Mouse (Mus musculus): ENCODE data around the gene Rnf187. TPM values are rescaled to one million over a fixed set of nuclear protein-coding genes. Genes with fewer than 3 reads are reported as not detected.

Gene Rnf187
- polyA plus RNA-seq, 1 experiment from 2014 or later = 207 TPM

DNA sequence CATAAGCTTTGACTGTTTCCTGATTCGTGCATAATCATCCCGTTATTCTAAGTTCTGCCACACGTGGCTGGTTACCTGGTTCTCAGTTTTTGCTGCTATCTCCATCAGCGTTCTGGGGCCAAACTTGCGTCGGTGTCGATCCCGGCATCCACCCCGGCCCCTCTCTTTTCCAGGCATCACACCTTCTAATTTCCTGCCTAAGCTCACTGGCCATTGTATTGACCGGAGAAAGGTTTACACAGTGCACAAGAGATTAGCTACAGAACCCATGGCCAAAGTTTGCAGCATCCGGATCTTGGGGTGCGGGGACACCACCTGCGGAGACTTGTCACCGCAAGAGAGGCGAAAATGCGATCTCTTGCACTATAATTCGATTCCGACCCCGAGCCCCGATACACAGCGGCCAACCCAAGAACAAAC, 38.9 kb upstream of the Rnf187 start:
- 0% methylated on average over 21 of the region's 21 CpGs for WGBS
- Histone ChIP-seq H3K9ac (peak overlapping the region; percentile 84), H3K4me3 (replicated peaks) (peak overlapping the region; percentile 93), H3K9me3 (no peaks in the 10 kb centered on the region), H3K27me3 (replicated peaks) (no peaks in the 10 kb centered on the region), H3K27ac (peak overlapping the region; percentile 54), H3K36me3 (peaks cover 8% of the 10 kb centered on the region), H3K4me1 (replicated peaks) (peaks cover 30% of the 10 kb centered on the region), H3K4me2 (replicated peaks) (peak overlapping the region; percentile 96)
- ATAC-seq = peak; percentile 29

DNA sequence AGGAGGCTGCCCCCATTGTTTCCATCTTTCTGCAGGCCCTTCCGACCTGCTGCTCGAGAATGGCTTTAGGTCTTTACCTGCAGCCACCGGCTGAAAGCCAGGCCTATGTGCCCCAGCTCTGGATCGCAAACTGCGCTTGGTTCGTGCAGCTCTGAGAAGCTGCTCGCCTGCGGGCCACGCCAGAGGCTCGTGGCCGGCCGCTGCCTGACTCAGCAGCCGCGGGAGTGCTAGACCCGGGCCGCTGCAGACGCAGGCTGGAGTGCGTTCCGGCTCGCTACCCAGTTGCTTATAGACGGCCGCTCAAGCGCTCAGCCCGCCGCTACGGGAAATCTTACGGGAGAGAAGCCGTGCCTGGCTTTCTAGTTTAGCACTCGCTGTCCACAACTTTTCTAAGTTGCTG, 38.4 kb upstream of the Rnf187 start:
- peak overlapping the region; percentile 54 for H3K27ac ChIP-seq
- peak overlapping the region; percentile 96 for H3K4me2 ChIP-seq (replicated peaks)
- H3K9ac ChIP-seq = peak overlapping the region; percentile 84
- peaks cover 3% of the 10 kb centered on the region; the same call in 1 of the 2 replicates for H3K36me3 ChIP-seq
- ATAC-seq = peak; percentile 44
- H3K27me3 ChIP-seq (replicated peaks) = no peaks in the 10 kb centered on the region
- peak overlapping the region; percentile 93 for H3K4me3 ChIP-seq (replicated peaks)
- WGBS = under 1% methylated on average over 29 of the region's 29 CpGs
- H3K4me1 ChIP-seq (replicated peaks) = peaks cover 28% of the 10 kb centered on the region
- no peaks in the 10 kb centered on the region for H3K9me3 ChIP-seq

DNA sequence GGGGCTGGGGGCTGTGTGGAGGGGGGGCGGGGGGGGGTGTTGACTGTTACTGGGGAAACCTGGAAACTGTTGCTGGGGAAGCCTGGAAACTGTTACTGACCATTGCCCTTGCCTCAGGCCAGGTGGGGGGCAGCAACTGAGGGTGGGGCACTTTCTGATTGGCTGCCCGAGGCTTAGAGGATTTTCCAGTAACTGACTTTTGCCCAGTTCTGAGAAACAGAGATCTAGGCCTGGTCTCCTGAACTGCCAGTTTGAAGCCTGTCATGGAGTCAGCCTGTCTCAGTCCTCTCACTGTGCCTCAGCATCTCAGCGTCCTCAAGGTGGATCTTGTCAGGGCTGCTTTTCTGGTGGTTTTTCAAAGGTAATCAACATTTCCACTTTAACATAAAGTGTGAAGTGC, 35.7 kb upstream of the Rnf187 start:
- Histone ChIP-seq H3K4me1 (replicated peaks) (peaks cover 17% of the 10 kb centered on the region), H3K9me3 (no peaks in the 10 kb centered on the region), H3K4me3 (replicated peaks) (no peak overlapping the region), H3K27me3 (replicated peaks) (no peaks in the 10 kb centered on the region), H3K4me2 (replicated peaks) (no peak overlapping the region), H3K27ac (no peak overlapping the region), H3K36me3 (no peaks in the 10 kb centered on the region; the same call in 1 of the 2 replicates), H3K9ac (no peak overlapping the region)
- WGBS = 94% methylated on average over 3 of the region's 3 CpGs
- ATAC-seq = no peak

DNA sequence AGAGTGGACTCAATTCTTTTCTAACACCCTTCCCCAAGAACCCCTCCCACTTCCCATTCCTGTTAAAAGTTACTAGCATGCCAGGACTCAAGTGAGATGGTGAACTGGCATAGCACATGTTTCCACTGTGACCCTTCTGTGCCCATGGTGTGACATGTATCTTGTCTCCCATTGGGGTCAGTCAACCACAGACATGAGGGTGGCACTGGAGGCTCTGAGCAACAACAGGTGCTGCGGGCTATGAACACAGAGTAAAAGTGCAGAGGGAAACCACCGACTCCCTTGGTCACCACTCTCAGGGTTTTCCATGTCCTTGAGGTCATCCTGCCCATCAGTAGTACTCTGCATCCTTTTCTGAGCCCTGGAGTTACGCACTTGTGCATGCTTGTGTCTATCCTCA, 33.1 kb upstream of the Rnf187 start:
- WGBS = 91% methylated on average over 3 of the region's 3 CpGs

DNA sequence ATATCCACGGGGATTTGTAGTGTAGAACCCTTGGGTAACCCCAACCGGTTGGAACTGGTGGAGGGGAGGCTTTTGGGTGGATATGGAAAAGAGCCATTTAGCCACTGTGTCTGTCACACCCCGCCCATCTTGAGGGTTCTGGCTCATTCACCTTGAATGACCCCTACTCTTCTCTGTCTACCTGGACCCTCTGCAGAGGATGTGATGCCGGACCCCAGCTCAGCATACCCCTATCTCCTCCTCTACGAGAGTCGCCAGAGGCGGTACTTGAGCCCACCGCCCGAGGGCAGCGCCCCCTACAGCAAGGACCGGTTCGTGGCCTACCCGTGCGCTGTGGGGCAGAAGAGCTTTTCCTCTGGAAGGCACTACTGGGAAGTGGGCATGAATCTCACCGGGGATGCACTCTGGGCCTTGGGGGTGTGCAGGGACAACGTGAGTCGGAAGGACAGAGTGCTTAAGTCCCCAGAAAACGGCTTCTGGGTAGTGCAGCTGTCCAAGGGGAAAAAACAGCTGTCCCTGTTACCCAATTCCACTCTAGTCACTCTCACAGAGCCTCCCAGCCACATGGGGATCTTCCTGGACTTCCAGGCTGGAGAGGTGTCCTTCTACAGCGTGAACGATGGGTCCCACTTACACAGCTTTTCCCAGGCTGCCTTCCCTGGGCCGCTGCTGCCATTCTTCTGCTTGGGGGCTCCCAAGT, 32.3 kb upstream of the Rnf187 start:
- no peak overlapping the region for H3K9ac ChIP-seq
- no peak overlapping the region for H3K4me2 ChIP-seq (replicated peaks)
- no peak overlapping the region for H3K27ac ChIP-seq
- H3K27me3 ChIP-seq (replicated peaks) = no peaks in the 10 kb centered on the region
- no peaks in the 10 kb centered on the region for H3K9me3 ChIP-seq
- peaks cover 12% of the 10 kb centered on the region; the same call in 1 of the 2 replicates for H3K4me1 ChIP-seq (replicated peaks)
- WGBS = 88% methylated on average over 21 of the region's 21 CpGs
- ATAC-seq = no peak
- no peak overlapping the region for H3K4me3 ChIP-seq (replicated peaks)
- no peaks in the 10 kb centered on the region; the same call in 1 of the 2 replicates for H3K36me3 ChIP-seq

More for the DNA sequence above, 33.1 kb upstream of the Rnf187 start:
- H3K27me3 ChIP-seq (replicated peaks) = no peaks in the 10 kb centered on the region
- no peak for ATAC-seq
- no peaks in the 10 kb centered on the region; the same call in 1 of the 2 replicates for H3K36me3 ChIP-seq
- H3K4me3 ChIP-seq (replicated peaks) = no peak overlapping the region
- H3K27ac ChIP-seq = no peak overlapping the region
- H3K4me2 ChIP-seq (replicated peaks) = no peak overlapping the region
- peaks cover 12% of the 10 kb centered on the region; the same call in 1 of the 2 replicates for H3K4me1 ChIP-seq (replicated peaks)
- H3K9me3 ChIP-seq = no peaks in the 10 kb centered on the region
- H3K9ac ChIP-seq = no peak overlapping the region

DNA sequence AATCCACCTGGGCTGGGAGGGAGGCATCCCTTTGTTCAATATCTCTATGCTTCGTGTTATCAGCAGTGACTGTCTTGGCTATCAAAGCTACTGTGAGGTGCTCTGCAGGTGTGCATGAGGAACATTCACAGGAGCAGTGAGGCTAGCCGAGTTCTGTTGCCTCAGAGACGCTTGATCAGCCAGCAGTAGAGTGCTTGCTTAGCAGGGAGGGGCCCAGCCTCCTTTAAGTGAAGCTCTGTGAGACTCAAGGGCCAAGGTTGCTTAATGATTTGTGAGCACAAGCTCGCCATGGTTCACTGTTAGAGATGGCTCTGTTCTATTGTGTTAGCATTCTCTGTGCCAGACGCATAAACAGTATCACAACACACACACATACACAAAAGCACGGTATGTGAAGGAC, 30.9 kb upstream of the Rnf187 start:
- no peak overlapping the region for H3K4me2 ChIP-seq (replicated peaks)
- no peaks in the 10 kb centered on the region; the same call in 1 of the 2 replicates for H3K36me3 ChIP-seq
- H3K9me3 ChIP-seq = no peaks in the 10 kb centered on the region
- WGBS = 53% methylated on average over 6 of the region's 6 CpGs
- H3K27me3 ChIP-seq (replicated peaks) = no peaks in the 10 kb centered on the region
- H3K4me1 ChIP-seq (replicated peaks) = peaks cover 17% of the 10 kb centered on the region
- H3K27ac ChIP-seq = peak overlapping the region; percentile 8; the same call in 1 of the 2 replicates
- ATAC-seq = peak; percentile 76
- H3K9ac ChIP-seq = no peak overlapping the region
- H3K4me3 ChIP-seq (replicated peaks) = no peak overlapping the region

DNA sequence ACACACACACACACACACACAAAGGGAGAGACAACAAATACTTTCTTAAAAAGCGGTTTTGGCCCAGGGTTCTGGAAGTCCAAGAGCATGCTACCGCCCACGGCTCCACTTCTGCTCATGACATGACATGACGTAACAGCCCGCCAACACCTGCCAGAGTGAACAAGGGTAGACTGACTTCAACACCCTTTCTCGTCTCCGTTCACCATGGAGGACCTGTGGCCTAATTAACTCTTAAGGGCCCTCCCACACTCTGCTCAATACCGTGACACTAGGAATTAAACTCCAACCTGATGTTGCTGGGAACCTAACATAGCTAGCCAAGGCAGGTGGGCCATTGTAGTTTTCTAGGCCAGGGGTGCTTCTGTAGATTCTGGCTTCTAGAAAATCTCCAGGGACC, 30.3 kb upstream of the Rnf187 start:
- ATAC-seq = peak; percentile 23; the same call in 1 of the 2 replicates
- no peak overlapping the region for H3K9ac ChIP-seq
- peaks cover 17% of the 10 kb centered on the region for H3K4me1 ChIP-seq (replicated peaks)
- no peak overlapping the region for H3K4me2 ChIP-seq (replicated peaks)
- H3K9me3 ChIP-seq = no peaks in the 10 kb centered on the region
- 77% methylated on average over 8 of the region's 8 CpGs for WGBS
- H3K4me3 ChIP-seq (replicated peaks) = no peak overlapping the region
- H3K27me3 ChIP-seq (replicated peaks) = no peaks in the 10 kb centered on the region
- H3K36me3 ChIP-seq = no peaks in the 10 kb centered on the region; the same call in 1 of the 2 replicates
- no peak overlapping the region for H3K27ac ChIP-seq

DNA sequence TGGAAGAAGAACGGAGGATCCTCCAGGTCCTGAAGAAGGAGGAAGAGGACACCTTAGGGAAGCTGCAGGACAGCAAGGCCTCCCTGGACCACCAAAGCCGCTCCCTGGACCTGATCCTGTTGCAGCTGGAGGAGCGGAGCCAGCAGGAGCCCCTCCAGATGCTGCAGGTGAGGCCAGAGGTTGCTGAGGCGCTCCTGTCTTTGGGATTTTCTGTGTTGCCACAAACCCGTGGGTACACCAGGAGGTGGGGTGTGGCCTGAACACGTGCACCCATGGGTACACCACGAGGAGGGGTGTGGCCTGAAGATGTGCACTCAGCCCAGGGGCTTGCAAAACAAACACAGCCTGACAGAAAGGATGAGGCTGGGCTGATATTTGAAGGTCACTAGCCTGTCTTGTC, 29.8 kb upstream of the Rnf187 start:
- 76% methylated on average over 7 of the region's 7 CpGs for WGBS
- no peaks in the 10 kb centered on the region for H3K27me3 ChIP-seq (replicated peaks)

DNA sequence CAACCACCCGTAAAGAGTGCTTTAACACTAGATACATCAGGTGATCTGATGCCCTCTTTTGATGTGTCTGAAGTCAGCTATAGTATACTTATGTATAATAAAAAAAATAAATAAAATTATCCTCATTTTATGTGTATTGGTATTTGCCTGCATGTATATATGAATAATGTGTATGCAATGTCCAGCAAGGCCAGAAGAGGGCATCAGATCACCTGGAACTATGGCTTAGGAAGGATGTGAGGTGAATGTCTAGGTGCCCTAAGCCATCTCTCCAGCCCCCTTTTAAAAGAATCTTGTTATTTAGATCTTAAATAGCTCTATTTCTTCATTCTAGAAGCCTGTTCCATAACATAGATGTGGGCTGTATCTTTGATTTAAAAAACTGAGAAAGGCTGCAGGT, 28.6 kb upstream of the Rnf187 start:
- no peak overlapping the region for H3K9ac ChIP-seq
- H3K4me2 ChIP-seq (replicated peaks) = no peak overlapping the region
- no peak overlapping the region for H3K27ac ChIP-seq
- no peak for ATAC-seq
- H3K4me1 ChIP-seq (replicated peaks) = peaks cover 17% of the 10 kb centered on the region
- 0 out of 2 replicates have a peak, but pooled peaks cover 3% of the 10 kb centered on the region for H3K27me3 ChIP-seq (replicated peaks)
- 97% methylated on average over 1 of the region's 1 CpGs for WGBS
- H3K9me3 ChIP-seq = no peaks in the 10 kb centered on the region
- H3K4me3 ChIP-seq (replicated peaks) = no peak overlapping the region
- no peaks in the 10 kb centered on the region; the same call in 1 of the 2 replicates for H3K36me3 ChIP-seq

More for the DNA sequence above, 29.8 kb upstream of the Rnf187 start:
- no peak for ATAC-seq
- no peak overlapping the region for H3K4me2 ChIP-seq (replicated peaks)
- H3K4me1 ChIP-seq (replicated peaks) = peaks cover 17% of the 10 kb centered on the region
- no peaks in the 10 kb centered on the region; the same call in 1 of the 2 replicates for H3K36me3 ChIP-seq
- H3K9ac ChIP-seq = no peak overlapping the region
- H3K9me3 ChIP-seq = no peaks in the 10 kb centered on the region
- H3K4me3 ChIP-seq (replicated peaks) = no peak overlapping the region
- no peak overlapping the region for H3K27ac ChIP-seq

DNA sequence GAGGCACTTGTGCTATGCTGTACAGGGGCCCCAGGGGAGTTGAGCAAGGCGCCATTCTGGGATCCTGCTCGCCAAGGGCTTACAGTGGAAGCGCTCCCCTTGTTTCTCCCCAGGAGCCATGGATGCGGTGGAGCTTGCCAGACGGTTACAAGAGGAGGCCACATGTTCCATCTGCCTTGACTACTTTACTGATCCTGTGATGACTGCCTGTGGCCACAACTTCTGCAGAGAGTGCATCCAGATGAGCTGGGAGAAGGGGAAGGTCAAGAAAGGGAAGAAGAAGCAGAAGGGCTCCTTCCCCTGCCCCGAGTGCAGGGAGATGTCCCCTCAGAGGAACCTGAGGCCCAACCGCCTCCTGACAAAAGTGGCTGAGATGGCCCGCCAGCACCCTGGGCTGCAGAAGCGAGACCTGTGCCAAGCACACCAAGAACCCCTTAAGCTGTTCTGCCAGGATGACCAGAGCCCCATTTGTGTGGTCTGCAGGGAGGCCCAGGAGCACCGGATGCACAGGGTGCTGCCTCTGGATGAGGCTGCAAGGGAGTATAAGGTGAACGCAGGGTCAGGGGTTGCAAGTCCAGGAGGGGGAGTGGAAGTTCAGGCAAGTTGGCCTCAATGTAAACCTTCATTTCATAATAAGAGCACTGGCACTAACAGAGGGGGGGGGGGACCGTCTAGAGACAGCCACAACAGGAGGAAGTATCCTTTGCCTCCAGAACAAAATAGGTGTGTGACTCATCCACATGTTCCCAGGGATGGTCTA, 26.5 kb upstream of the Rnf187 start:
- no peaks in the 10 kb centered on the region for H3K36me3 ChIP-seq

DNA sequence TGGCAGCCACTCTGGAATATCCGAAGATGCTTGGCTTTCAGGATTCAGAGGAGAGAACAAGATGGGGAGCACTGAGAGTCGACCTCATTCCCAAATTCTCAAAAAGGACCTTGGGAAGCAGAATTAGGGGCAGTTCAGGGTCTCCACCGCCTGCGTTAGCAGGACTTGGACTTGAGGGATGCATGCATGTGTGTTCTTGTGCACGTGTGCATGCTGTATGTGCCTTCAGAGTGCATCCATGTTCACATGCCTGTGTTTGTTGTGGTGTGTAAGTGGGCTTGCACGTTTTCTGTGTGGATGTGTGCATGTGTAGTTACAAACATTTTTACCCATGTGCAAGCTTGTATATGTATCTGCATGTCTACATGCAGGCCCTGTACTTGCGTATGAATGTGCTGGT, 25.5 kb upstream of the Rnf187 start:
- 89% methylated on average over 7 of the region's 7 CpGs for WGBS
- peaks cover 15% of the 10 kb centered on the region for H3K4me1 ChIP-seq (replicated peaks)
- no peak overlapping the region for H3K4me3 ChIP-seq (replicated peaks)
- no peak overlapping the region for H3K4me2 ChIP-seq (replicated peaks)
- no peaks in the 10 kb centered on the region for H3K9me3 ChIP-seq
- H3K36me3 ChIP-seq = no peaks in the 10 kb centered on the region
- ATAC-seq = no peak
- H3K27me3 ChIP-seq (replicated peaks) = peaks cover 11% of the 10 kb centered on the region; the same call in 1 of the 2 replicates
- no peak overlapping the region for H3K27ac ChIP-seq
- H3K9ac ChIP-seq = no peak overlapping the region

More for the DNA sequence above, 26.5 kb upstream of the Rnf187 start:
- no peak overlapping the region for H3K9ac ChIP-seq
- H3K4me1 ChIP-seq (replicated peaks) = peaks cover 14% of the 10 kb centered on the region
- H3K9me3 ChIP-seq = no peaks in the 10 kb centered on the region
- 42% methylated on average over 12 of the region's 12 CpGs for WGBS
- peaks cover 11% of the 10 kb centered on the region; the same call in 1 of the 2 replicates for H3K27me3 ChIP-seq (replicated peaks)
- H3K4me2 ChIP-seq (replicated peaks) = no peak overlapping the region
- no peak overlapping the region for H3K27ac ChIP-seq
- H3K4me3 ChIP-seq (replicated peaks) = no peak overlapping the region
- peak; percentile 45; the same call in 1 of the 2 replicates for ATAC-seq

DNA sequence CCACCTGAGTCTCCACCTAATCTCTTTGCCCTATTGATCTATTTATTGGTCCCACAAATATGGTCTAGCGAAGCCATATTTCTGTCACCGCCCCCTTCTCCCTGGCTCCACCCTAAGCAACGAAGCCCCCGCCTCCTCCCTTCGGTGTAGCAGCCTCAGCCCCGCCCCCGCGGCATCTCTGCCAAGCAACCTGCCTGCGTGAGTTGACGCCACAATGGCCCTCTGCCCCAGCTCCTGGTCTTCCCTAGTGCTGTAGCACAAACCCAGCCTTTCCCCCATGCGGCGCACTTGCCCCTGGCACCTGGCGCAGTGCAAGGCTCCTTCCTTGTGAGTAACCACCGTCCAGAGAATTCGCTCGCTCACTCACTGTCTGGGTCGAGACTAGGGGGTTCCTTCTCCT, 24.8 kb upstream of the Rnf187 start:
- Histone ChIP-seq H3K36me3 (no peaks in the 10 kb centered on the region), H3K9ac (no peak overlapping the region), H3K9me3 (no peaks in the 10 kb centered on the region), H3K4me1 (replicated peaks) (peaks cover 12% of the 10 kb centered on the region), H3K4me3 (replicated peaks) (no peak overlapping the region), H3K4me2 (replicated peaks) (0 out of 2 replicates have a peak overlapping the region, but pooled peaks have one; percentile 6), H3K27ac (no peak overlapping the region), H3K27me3 (replicated peaks) (peaks cover 11% of the 10 kb centered on the region; the same call in 1 of the 2 replicates)
- WGBS = 37% methylated on average over 17 of the region's 17 CpGs
- no peak for ATAC-seq

Measured in intestine, embryonic 15.5 days (tissue).